Mouse (Mus musculus) liver, embryonic 12.5 days (tissue): Measurements from ENCODE around the gene Slco1b2. TPM values are rescaled to one million over a fixed set of nuclear protein-coding genes. Genes with fewer than 3 reads are reported as not detected.
"Not testable (repeated sequence)": the region's sequence is repeated elsewhere in the genome, so short reads cannot be mapped to it uniquely, and the experiment has no call there.

Source experiments
- ATAC-seq: fragments of 200-750 bp; cut with Nextera tagmentation; 2 replicates; pipeline ENCODE4 v1.8.0; 2017; ENCODE audit warnings: moderate number of reproducible peaks, mild to moderate bottlenecking, moderate library complexity
- H3K27ac ChIP-seq: fragments of 300-500 bp; sonication (generic); 2 replicates; pipeline ENCODE4 v1.5.1; 2016; ENCODE audit warnings: mild to moderate bottlenecking
- H3K27me3 ChIP-seq: fragments of 300-500 bp; sonication (generic); replicated peaks from 2 replicates; pipeline ENCODE4 v1.6.1; 2016; ENCODE audit warnings: mild to moderate bottlenecking, moderate library complexity
- H3K36me3 ChIP-seq: fragments of 300-500 bp; sonication (generic); 2 replicates; pipeline ENCODE4 v1.6.1; 2016; ENCODE audit warnings: mild to moderate bottlenecking, moderate library complexity
- H3K4me1 ChIP-seq: fragments of 300-500 bp; sonication (generic); 2 replicates; pipeline ENCODE4 v1.6.1; 2016
- H3K4me2 ChIP-seq: fragments of 300-500 bp; sonication (generic); 2 replicates; pipeline ENCODE4 v1.6.1; 2016; ENCODE audit warnings: mild to moderate bottlenecking, moderate library complexity
- H3K4me3 ChIP-seq: fragments of 300-500 bp; sonication (generic); 2 replicates; pipeline ENCODE4 v1.5.1; 2016; ENCODE audit warnings: mild to moderate bottlenecking, moderate library complexity
- H3K9ac ChIP-seq: fragments of 300-500 bp; sonication (generic); 2 replicates; pipeline ENCODE4 v1.6.1; 2016; ENCODE audit warnings: mild to moderate bottlenecking, moderate library complexity
- H3K9me3 ChIP-seq: fragments of 300-500 bp; sonication (generic); replicated peaks from 2 replicates; pipeline ENCODE4 v1.6.1; 2016; ENCODE audit warnings: mild to moderate bottlenecking, moderate library complexity
- WGBS: fragments of 180-500 bp; shearing (Covaris S2); methylation state at CpG from one replicate; pipeline ENCODE4 v1.1.7; 2016; ENCODE audit not compliant: insufficient replicate concordance; 5-methylcytosine and 5-hydroxymethylcytosine counted together
- polyA plus RNA-seq: library from polyadenylated mRNA; unstranded; fragments of >200 nt; fragmentation: Nextera tagmentation; extraction: Ambion mirVana; gene quantifications from 2 replicates; pipeline ENCODE4 v1.2.1, GENCODE M21; 2016

The Slco1b2 gene
- 0.13 TPM in 1 of 2 replicates, not detected in the other for polyA plus RNA-seq

- no peaks in the 10 kb centered on the region for H3K4me1 ChIP-seq
- no peak within 1 kb of the TSS for H3K4me2 ChIP-seq
- H3K27me3 ChIP-seq, result no peaks in the 10 kb centered on the region
- H3K36me3 ChIP-seq, result no peaks in the 10 kb centered on the region
- 52% methylated on average over 3 of the region's 3 CpGs for whole genome bisulfite sequencing
- H3K27ac ChIP-seq, result no peak within 1 kb of the TSS
- no peak within 1 kb of the TSS for H3K4me3 ChIP-seq
- no peak for ATAC-seq
- H3K9ac ChIP-seq, result no peak within 1 kb of the TSS
- H3K9me3 ChIP-seq, result no peaks in the 10 kb centered on the region
Measured at GRCm38 (mm10) chr6:141629291-141629690, at the start of gene Slco1b2. TSS of gene Slco1b2 (plus strand) at chr6:141629518.

GRCm38 (mm10) chr6:141584791-141585403 lies 44.4 kb upstream of the Slco1b2 start:
- Histone ChIP-seq H3K36me3 (no peaks in the 10 kb centered on the region), H3K4me1 (no peaks in the 10 kb centered on the region), H3K9ac (no peak overlapping the region), H3K27ac (no peak overlapping the region), H3K27me3 (no peaks in the 10 kb centered on the region), H3K4me3 (no peak overlapping the region), H3K9me3 (no peaks in the 10 kb centered on the region), H3K4me2 (no peak overlapping the region)
- WGBS, result 71% methylated on average over 1 of the region's 1 CpGs
- no peak for ATAC-seq

DNA sequence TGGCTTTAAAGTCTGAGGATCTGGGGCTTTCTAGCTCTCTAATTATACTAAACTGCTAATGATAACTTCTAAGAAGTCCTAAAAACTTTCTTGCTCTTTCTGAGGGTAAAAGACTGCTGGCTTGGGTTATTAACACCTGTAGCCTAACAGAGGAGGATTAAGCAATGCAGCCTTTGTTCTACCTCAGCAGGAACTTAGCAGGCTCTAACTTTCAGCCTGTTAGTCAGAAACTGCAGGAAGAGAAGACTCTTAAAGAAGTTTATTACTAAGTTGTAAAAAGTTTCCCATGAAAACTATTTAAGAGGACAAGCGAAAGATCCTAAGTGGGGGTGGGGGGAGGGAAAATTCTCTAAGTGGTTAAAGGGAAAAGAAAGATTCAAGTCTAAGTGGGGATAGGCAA lies 39.3 kb upstream of the Slco1b2 start:
- Histone ChIP-seq H3K4me1 (no peaks in the 10 kb centered on the region), H3K9ac (no peak overlapping the region), H3K27ac (no peak overlapping the region), H3K36me3 (no peaks in the 10 kb centered on the region), H3K9me3 (no peaks in the 10 kb centered on the region), H3K27me3 (no peaks in the 10 kb centered on the region), H3K4me3 (no peak overlapping the region), H3K4me2 (no peak overlapping the region)
- 48% methylated on average over 1 of the region's 1 CpGs for WGBS
- ATAC-seq, result no peak

- H3K4me1 ChIP-seq, H3K27me3 ChIP-seq, H3K4me2 ChIP-seq, H3K27ac ChIP-seq, H3K4me3 ChIP-seq, H3K9me3 ChIP-seq, H3K9ac ChIP-seq, H3K36me3 ChIP-seq, ATAC-seq: not testable (repeated sequence)
- WGBS, result 34% methylated on average over 4 of the region's 4 CpGs
Measured at GRCm38 (mm10) chr6:141590598-141591200, 38.6 kb upstream of the Slco1b2 start.

DNA sequence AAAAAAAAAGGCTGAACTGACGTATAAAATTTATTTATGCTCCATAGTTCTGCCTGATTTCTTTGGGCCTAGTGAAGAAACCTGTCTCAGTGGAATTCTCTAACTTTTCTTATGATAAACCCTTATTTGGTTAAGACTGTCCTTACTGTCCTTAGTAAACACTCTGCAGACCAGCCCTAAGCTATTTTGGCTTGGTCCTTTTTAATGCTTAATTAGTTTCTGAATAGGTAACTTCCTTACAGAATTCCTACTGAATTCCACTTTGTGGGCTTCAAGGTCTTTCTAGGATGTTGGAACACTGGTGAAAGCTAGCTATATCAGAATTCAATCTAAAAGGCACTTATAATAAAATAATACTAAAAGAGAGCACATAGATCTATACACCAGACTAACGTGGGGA lies 33.2 kb upstream of the Slco1b2 start:
- Histone ChIP-seq H3K27ac (no peak overlapping the region), H3K4me3 (no peak overlapping the region), H3K27me3 (no peaks in the 10 kb centered on the region), H3K4me2 (no peak overlapping the region), H3K9ac (no peak overlapping the region), H3K9me3 (0 out of 2 replicates have a peak, but pooled peaks cover 8% of the 10 kb centered on the region), H3K36me3 (no peaks in the 10 kb centered on the region), H3K4me1 (no peaks in the 10 kb centered on the region)
- no peak for ATAC-seq
- 65% methylated on average over 2 of the region's 2 CpGs for WGBS

GRCm38 (mm10) chr6:141597037-141597436 lies 32.3 kb upstream of the Slco1b2 start:
- Histone ChIP-seq H3K9me3 (0 out of 2 replicates have a peak, but pooled peaks cover 8% of the 10 kb centered on the region), H3K9ac (no peak overlapping the region), H3K27me3 (no peaks in the 10 kb centered on the region), H3K27ac (no peak overlapping the region), H3K4me2 (no peak overlapping the region), H3K4me1 (no peaks in the 10 kb centered on the region), H3K36me3 (no peaks in the 10 kb centered on the region), H3K4me3 (no peak overlapping the region)
- WGBS, result 89% methylated on average over 2 of the region's 2 CpGs
- ATAC-seq, result no peak

DNA sequence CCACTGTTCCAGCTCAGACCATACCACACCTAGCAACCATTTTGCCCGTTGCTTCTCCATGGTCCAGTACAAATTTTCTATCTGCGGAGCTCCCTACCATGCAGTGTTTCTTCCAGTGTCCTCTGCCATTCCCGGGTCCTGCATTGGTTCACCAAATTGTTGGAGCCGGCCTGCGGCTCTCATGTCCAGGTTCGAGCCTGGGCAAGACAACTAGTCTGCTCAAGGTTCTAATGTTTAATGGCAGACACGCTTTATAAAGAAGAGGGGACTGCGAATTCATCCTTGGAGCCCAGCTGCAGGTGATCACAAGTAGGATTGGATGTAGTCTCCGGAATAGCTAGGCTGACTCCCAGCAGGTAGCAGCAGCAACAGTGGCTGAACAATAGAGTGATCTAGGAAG lies 28.4 kb upstream of the Slco1b2 start:
- 51% methylated on average over 9 of the region's 9 CpGs for WGBS
- Histone ChIP-seq H3K27me3 (no peaks in the 10 kb centered on the region), H3K4me2 (no peak overlapping the region), H3K9ac (no peak overlapping the region), H3K4me3 (no peak overlapping the region), H3K36me3 (no peaks in the 10 kb centered on the region), H3K4me1 (no peaks in the 10 kb centered on the region), H3K27ac (no peak overlapping the region), H3K9me3 (0 out of 2 replicates have a peak, but pooled peaks cover 8% of the 10 kb centered on the region)
- no peak for ATAC-seq

DNA sequence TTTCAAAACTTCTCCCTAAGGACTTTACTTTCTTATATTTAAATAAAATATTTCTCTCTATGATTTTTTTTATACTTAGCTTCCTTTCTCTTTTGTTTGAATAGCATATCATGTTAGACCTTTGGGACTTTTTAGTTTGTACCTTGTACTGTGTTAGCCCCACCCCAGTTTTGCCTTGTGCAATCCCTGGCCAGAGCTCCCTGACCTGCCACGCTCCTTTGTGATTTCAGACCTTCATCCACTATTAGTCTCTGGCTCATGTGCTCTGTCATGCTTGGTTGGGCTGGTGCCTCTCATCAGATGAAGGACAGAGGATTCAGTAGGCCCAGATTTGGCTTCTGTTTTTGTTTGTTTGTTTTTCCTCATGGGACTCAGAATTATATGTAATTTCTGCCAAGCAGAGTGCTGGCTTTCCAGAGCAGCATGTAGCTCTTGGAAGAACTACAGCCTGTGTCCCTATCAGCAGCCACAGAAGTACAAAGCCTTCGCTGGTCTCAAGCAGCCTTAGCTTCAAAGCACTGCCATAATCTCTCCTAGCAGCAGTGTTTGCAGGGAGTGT lies 18.5 kb upstream of the Slco1b2 start:
- Histone ChIP-seq H3K4me2 (no peak overlapping the region), H3K27ac (no peak overlapping the region), H3K4me3 (no peak overlapping the region), H3K4me1 (no peaks in the 10 kb centered on the region), H3K9ac (no peak overlapping the region), H3K36me3 (no peaks in the 10 kb centered on the region), H3K27me3 (no peaks in the 10 kb centered on the region), H3K9me3 (no peaks in the 10 kb centered on the region)
- ATAC-seq, result no peak
- 48% methylated on average over 2 of the region's 2 CpGs for WGBS

- Histone ChIP-seq H3K36me3 (no peaks in the 10 kb centered on the region), H3K9me3 (no peaks in the 10 kb centered on the region), H3K27me3 (no peaks in the 10 kb centered on the region), H3K4me2 (no peak overlapping the region), H3K4me3 (no peak overlapping the region), H3K9ac (no peak overlapping the region), H3K4me1 (no peaks in the 10 kb centered on the region), H3K27ac (no peak overlapping the region)
- ATAC-seq, result no peak
Measured at GRCm38 (mm10) chr6:141614017-141614416, 15.3 kb upstream of the Slco1b2 start.

DNA sequence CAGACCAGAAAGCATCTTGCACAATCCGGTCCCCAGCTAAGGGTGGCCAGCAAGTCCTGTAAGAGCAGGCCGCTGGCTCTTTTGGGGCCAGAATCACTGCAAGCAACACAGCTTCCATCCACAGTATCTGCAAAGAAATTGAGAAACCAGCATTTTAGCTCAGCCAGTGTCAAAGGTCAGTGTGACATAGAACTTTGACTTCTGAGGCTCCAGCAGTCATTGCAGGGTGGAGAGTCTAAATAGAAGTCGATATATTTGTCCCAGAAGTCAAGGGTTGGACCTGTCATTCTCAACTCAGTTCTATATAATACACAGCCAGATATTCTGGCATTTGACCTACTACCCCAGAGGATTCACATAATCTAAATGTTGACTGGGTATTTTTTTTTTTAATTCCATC lies 14.0 kb upstream of the Slco1b2 start:
- H3K27me3 ChIP-seq, result no peaks in the 10 kb centered on the region
- no peak for ATAC-seq
- no peak overlapping the region for H3K4me2 ChIP-seq
- H3K27ac ChIP-seq, result no peak overlapping the region
- no peak overlapping the region for H3K9ac ChIP-seq
- H3K4me3 ChIP-seq, result no peak overlapping the region
- H3K4me1 ChIP-seq, result no peaks in the 10 kb centered on the region
- WGBS, result 71% methylated on average over 3 of the region's 3 CpGs
- H3K9me3 ChIP-seq, result no peaks in the 10 kb centered on the region
- H3K36me3 ChIP-seq, result no peaks in the 10 kb centered on the region

- no peak overlapping the region for H3K27ac ChIP-seq
- no peak for ATAC-seq
- no peaks in the 10 kb centered on the region for H3K9me3 ChIP-seq
- no peaks in the 10 kb centered on the region for H3K36me3 ChIP-seq
- no peak overlapping the region for H3K4me3 ChIP-seq
- H3K4me1 ChIP-seq, result no peaks in the 10 kb centered on the region
- WGBS, result 81% methylated on average over 6 of the region's 6 CpGs
- no peak overlapping the region for H3K9ac ChIP-seq
- H3K27me3 ChIP-seq, result no peaks in the 10 kb centered on the region
- H3K4me2 ChIP-seq, result no peak overlapping the region
Measured at GRCm38 (mm10) chr6:141632935-141633334, 3.6 kb downstream of the Slco1b2 start.

DNA sequence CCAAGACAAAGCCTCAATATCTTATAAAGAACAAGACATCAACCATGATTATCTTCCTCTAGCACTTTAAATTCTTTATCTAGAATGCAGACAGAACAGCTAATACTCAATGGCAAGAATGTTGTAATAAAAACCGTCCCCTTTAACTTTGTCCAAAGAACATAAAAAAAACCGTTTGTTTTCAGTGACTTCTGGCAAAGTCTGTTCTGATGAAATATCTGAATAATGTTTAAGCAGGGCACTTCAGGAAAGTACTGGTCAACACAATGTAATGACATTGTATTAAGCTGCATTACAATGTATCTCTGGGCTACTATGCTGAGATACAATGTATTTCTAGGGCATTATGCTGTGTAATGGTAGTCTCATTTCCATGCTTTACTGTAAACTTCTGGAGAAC lies 5.9 kb downstream of the Slco1b2 start:
- Histone ChIP-seq H3K9me3 (no peaks in the 10 kb centered on the region), H3K36me3 (no peaks in the 10 kb centered on the region), H3K4me3 (no peak overlapping the region), H3K27me3 (no peaks in the 10 kb centered on the region), H3K9ac (no peak overlapping the region), H3K4me1 (no peaks in the 10 kb centered on the region), H3K4me2 (no peak overlapping the region), H3K27ac (no peak overlapping the region)
- no peak for ATAC-seq
- WGBS, result 44% methylated on average over 2 of the region's 2 CpGs
